Mouse (Mus musculus) kidney, embryonic 14.5 days (tissue): ENCODE data around the gene B3gnt2. TPM values are rescaled to one million over a fixed set of nuclear protein-coding genes. Genes with fewer than 3 reads are reported as not detected.

Experiments
- ATAC-seq: fragments of 200-750 bp; cut with Nextera tagmentation; 2 replicates; pipeline ENCODE4 v1.8.0; 2017; ENCODE audit warnings: moderate number of reproducible peaks, mild to moderate bottlenecking, moderate TSS enrichment, moderate library complexity; ENCODE audit not compliant: low FRiP score, low TSS enrichment
- H3K27ac ChIP-seq: fragments of 300-500 bp; sonication (generic); 2 replicates; pipeline ENCODE4 v1.5.1; 2014; ENCODE audit warnings: low read depth, mild to moderate bottlenecking, low read length, moderate library complexity, mixed read lengths
- H3K27me3 ChIP-seq: fragments of 300-500 bp; sonication (generic); 2 replicates; pipeline ENCODE4 v1.6.1; 2014; ENCODE audit warnings: mild to moderate bottlenecking, low read length; ENCODE audit not compliant: control insufficient read depth, insufficient read depth
- H3K36me3 ChIP-seq: fragments of 300-500 bp; sonication (generic); 2 replicates; pipeline ENCODE4 v1.6.1; 2014; ENCODE audit warnings: low read length, mixed read lengths; ENCODE audit not compliant: control insufficient read depth, insufficient read depth
- H3K4me1 ChIP-seq: fragments of 300-500 bp; sonication (generic); 2 replicates; pipeline ENCODE4 v1.6.1; 2014; ENCODE audit warnings: low read length, mixed read lengths; ENCODE audit not compliant: control insufficient read depth, insufficient read depth
- H3K4me2 ChIP-seq: fragments of 300-500 bp; sonication (generic); replicated peaks from 2 replicates; pipeline ENCODE4 v1.6.1; 2014; ENCODE audit warnings: low read depth, mild to moderate bottlenecking, low read length
- H3K4me3 ChIP-seq: fragments of 300-500 bp; sonication (generic); 2 replicates; pipeline ENCODE4 v1.5.1; 2014; ENCODE audit warnings: mild to moderate bottlenecking, low read length
- H3K9ac ChIP-seq: fragments of 300-500 bp; sonication (generic); 2 replicates; pipeline ENCODE4 v1.6.1; 2014; ENCODE audit warnings: low read depth, mild to moderate bottlenecking, low read length, moderate library complexity
- H3K9me3 ChIP-seq: fragments of 300-500 bp; sonication (generic); 2 replicates; pipeline ENCODE4 v1.6.1; 2016; ENCODE audit warnings: low read length; ENCODE audit not compliant: control insufficient read depth
- WGBS: fragments of 180-500 bp; shearing (Covaris S2); extraction: QIAGEN DNeasy Blood & Tissue Kit; methylation state at CpG from one replicate; pipeline ENCODE4 v1.1.7; 2014; 5-methylcytosine and 5-hydroxymethylcytosine counted together
- polyA plus RNA-seq: library from polyadenylated mRNA; unstranded; fragments of >200 nt; fragmentation: Nextera tagmentation; extraction: Ambion mirVana; gene quantifications from 2 replicates; pipeline ENCODE4 v1.2.1, GENCODE M21; 2014

The B3gnt2 gene
- polyA plus RNA-seq, 1 experiment from 2014 or later = 9.1 TPM

DNA sequence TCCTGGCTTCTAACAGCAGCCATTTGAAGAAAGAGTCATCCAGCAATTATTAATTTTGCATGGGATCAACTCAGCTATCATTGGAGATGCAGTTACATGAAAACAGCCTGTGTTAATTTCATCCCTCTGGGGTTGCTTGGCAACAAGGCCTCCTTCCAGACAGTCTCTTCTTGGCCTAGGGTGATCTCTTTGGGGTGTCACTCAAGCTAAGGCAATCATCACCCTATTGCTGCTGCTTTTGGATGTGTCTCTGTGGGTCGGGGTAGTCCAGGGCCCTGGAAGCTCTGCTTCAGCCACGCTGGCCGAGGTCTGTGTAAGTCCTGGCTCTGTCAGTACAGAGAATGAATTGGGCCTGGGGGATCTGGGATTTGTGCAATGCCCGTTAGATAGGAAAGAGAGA, 14.5 kb upstream of the B3gnt2 start:
- Histone ChIP-seq H3K27ac (no peak overlapping the region), H3K4me1 (peaks cover 5% of the 10 kb centered on the region), H3K9me3 (no peaks in the 10 kb centered on the region), H3K36me3 (no peaks in the 10 kb centered on the region), H3K4me2 (no peak overlapping the region), H3K4me3 (no peak overlapping the region), H3K9ac (no peak overlapping the region), H3K27me3 (no peaks in the 10 kb centered on the region)
- 80% methylated on average over 4 of the region's 4 CpGs for WGBS
- no peak for ATAC-seq

DNA sequence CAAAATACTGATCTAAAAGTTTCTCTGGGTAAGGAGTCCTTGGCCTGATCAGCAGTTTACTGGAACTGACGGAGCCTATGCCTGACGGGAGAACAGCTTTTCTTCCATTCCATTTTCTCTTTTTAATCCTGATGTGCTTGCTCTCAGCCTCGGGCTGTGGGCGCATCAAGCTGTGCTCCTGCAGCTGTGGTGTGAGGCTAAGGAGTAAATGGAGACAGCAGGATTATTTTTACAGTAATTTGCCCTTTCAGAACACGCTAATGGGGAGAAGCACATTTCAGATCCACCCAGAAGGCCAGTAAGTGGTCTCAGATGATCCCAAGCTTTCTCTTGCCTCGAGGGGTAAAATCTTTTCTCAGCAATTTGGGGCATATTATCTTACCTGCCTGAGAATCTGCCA, 14.0 kb upstream of the B3gnt2 start:
- WGBS = 75% methylated on average over 6 of the region's 6 CpGs
- H3K4me1 ChIP-seq = peaks cover 5% of the 10 kb centered on the region
- no peak overlapping the region for H3K4me3 ChIP-seq

GRCm38 (mm10) chr11:22873383-22873782, 12.6 kb upstream of the B3gnt2 start:
- peaks cover 5% of the 10 kb centered on the region for H3K4me1 ChIP-seq
- H3K4me3 ChIP-seq = no peak overlapping the region
- ATAC-seq = no peak
- no peak overlapping the region for H3K4me2 ChIP-seq
- WGBS = 73% methylated on average over 4 of the region's 4 CpGs
- no peak overlapping the region for H3K9ac ChIP-seq
- H3K27ac ChIP-seq = no peak overlapping the region
- no peaks in the 10 kb centered on the region for H3K36me3 ChIP-seq
- H3K9me3 ChIP-seq = no peaks in the 10 kb centered on the region
- H3K27me3 ChIP-seq = no peaks in the 10 kb centered on the region

More for the DNA sequence above, 14.0 kb upstream of the B3gnt2 start:
- Histone ChIP-seq H3K27ac (no peak overlapping the region), H3K4me2 (no peak overlapping the region), H3K9me3 (no peaks in the 10 kb centered on the region), H3K9ac (no peak overlapping the region), H3K27me3 (no peaks in the 10 kb centered on the region), H3K36me3 (no peaks in the 10 kb centered on the region)
- no peak for ATAC-seq

- no peak for ATAC-seq
- Histone ChIP-seq H3K36me3 (no peaks in the 10 kb centered on the region), H3K4me3 (no peak overlapping the region), H3K27ac (peak overlapping the region; percentile 47), H3K9me3 (no peaks in the 10 kb centered on the region), H3K9ac (no peak overlapping the region), H3K27me3 (no peaks in the 10 kb centered on the region), H3K4me2 (peak overlapping the region; percentile 11; the same call in 1 of the 2 replicates), H3K4me1 (peaks cover 5% of the 10 kb centered on the region)
- 33% methylated on average over 4 of the region's 4 CpGs for WGBS
Observed at GRCm38 (mm10) chr11:22872307-22872680, 11.5 kb upstream of the B3gnt2 start.

- WGBS = 57% methylated on average over 7 of the region's 7 CpGs
- Histone ChIP-seq H3K27ac (peak overlapping the region; percentile 14; the same call in 1 of the 2 replicates), H3K36me3 (no peaks in the 10 kb centered on the region), H3K9ac (no peak overlapping the region), H3K9me3 (no peaks in the 10 kb centered on the region), H3K4me2 (peak overlapping the region; percentile 11; the same call in 1 of the 2 replicates), H3K27me3 (no peaks in the 10 kb centered on the region), H3K4me1 (peaks cover 5% of the 10 kb centered on the region), H3K4me3 (no peak overlapping the region)
- ATAC-seq = peak; percentile 75; the same call in 1 of the 2 replicates
Observed at GRCm38 (mm10) chr11:22871628-22872306, 11.0 kb upstream of the B3gnt2 start.

DNA sequence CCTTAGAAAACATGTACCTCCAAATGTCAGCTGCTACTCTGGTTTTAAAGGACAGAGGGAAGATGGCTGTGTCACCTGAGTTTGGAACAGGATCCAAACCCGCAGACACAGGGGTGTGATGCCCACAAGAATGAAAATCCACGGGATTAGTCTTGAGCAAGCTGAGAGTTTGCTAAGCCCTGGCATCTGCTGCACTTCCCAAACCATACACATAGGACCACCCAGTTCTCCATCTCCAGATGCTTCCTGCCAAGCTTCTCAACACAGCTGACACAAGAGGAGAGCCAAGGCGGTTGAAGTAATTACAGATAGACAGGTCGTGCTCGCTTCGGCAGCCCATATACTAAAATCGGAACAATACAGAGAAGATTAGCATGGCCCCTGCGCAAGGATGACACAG, 7.8 kb upstream of the B3gnt2 start:
- ATAC-seq = no peak
- no peaks in the 10 kb centered on the region for H3K9me3 ChIP-seq
- WGBS = 92% methylated on average over 8 of the region's 8 CpGs

DNA sequence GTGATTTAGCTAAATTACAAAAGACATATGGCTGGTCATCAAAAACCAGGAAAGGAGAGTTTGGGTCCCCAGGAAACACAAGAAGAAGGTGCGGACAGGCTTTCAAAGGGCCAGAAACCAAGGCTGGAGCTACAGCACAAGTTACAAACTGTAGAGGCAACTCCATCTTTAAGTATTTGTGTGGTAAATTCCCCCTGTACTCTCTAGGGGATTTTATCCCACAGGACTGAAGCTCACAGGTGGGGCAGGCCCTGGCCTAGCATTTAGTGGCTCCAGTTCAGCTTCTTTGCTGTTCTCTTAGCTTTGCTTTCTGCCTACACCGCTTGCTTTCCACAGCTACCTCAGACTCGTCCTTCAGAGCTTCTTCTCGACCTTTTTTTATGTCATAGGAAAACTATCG, 6.9 kb upstream of the B3gnt2 start:
- H3K27ac ChIP-seq = no peak overlapping the region
- H3K9me3 ChIP-seq = no peaks in the 10 kb centered on the region
- ATAC-seq = no peak
- no peak overlapping the region for H3K9ac ChIP-seq
- H3K4me1 ChIP-seq = peaks cover 5% of the 10 kb centered on the region
- no peak overlapping the region for H3K4me2 ChIP-seq
- H3K36me3 ChIP-seq = no peaks in the 10 kb centered on the region
- H3K4me3 ChIP-seq = no peak overlapping the region
- WGBS = 94% methylated on average over 5 of the region's 5 CpGs
- H3K27me3 ChIP-seq = peaks cover 5% of the 10 kb centered on the region; the same call in 1 of the 2 replicates

More for the DNA sequence above, 7.8 kb upstream of the B3gnt2 start:
- 0 out of 2 replicates have a peak, but pooled peaks cover 1% of the 10 kb centered on the region for H3K27me3 ChIP-seq
- H3K4me2 ChIP-seq = no peak overlapping the region
- peaks cover 5% of the 10 kb centered on the region for H3K4me1 ChIP-seq
- no peak overlapping the region for H3K9ac ChIP-seq
- no peak overlapping the region for H3K4me3 ChIP-seq
- no peak overlapping the region for H3K27ac ChIP-seq
- no peaks in the 10 kb centered on the region for H3K36me3 ChIP-seq

- Histone ChIP-seq H3K9ac (no peak overlapping the region), H3K9me3 (no peaks in the 10 kb centered on the region), H3K4me3 (no peak overlapping the region), H3K36me3 (no peaks in the 10 kb centered on the region), H3K27me3 (peaks cover 5% of the 10 kb centered on the region; the same call in 1 of the 2 replicates), H3K27ac (no peak overlapping the region), H3K4me2 (no peak overlapping the region), H3K4me1 (no peaks in the 10 kb centered on the region)
- WGBS = 86% methylated on average over 7 of the region's 7 CpGs
- no peak for ATAC-seq
Observed at GRCm38 (mm10) chr11:22865635-22866246, 5.0 kb upstream of the B3gnt2 start.
